Mouse (Mus musculus) small intestine, adult 2 months (tissue): ENCODE results near the gene Calhm6.

Source experiments
- CTCF ChIP-seq: fragments of 200-500 bp; IDR thresholded peaks from 2 replicates; pipeline ENCODE4 v1.5.1; 2012; ENCODE audit warnings: low read depth, mild to moderate bottlenecking, control low read depth, inconsistent platforms, low read length, moderate library complexity, mixed read lengths; ENCODE audit not compliant: insufficient replicate concordance, insufficient read length; ENCODE audit errors: extremely low read depth
- POLR2A ChIP-seq: fragments of 200-500 bp; IDR thresholded peaks from 2 replicates; pipeline ENCODE4 v1.6.1; 2012; ENCODE audit warnings: low read depth, mild to moderate bottlenecking, control low read depth, inconsistent platforms, low read length, moderate library complexity

DNA sequence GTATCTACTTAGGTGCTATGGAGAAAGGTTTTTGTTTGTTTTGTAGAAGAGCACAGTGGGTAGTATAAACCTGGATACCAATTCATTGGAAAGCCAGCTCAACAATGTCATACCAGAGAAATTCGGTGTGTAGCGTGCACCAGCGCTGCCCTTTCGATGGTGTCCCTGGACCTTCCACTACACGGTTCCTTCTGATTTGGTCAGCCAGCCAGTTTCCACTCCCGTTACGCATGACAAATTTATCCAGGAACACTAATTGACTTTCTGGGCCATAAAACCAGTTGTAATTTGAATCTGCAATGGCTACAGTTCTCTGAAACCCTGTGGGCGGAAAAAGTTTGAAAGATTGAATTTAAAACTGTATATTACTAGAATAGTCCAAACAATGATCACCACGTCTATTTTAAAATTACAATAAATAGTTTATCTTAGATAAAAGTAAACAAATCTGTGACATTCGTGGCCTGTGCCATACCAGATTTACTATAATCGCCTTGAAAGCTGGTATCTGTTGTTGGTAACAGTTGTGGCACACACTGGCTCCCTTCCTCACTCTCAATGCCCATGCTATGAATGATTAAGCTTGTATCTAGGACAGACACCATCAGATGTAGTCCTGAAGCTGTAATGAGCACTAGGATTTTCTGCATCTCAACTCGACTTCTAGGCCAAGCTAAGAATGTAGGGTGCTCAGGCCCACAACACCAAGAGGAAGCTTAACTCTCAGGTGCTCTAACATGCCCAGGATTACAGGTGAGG, 28.2 kb upstream of the Calhm6 start:
- TF ChIP-seq POLR2A (no peak), CTCF (no peak)
